Mouse (Mus musculus) embryonic facial prominence, embryonic 13.5 days (tissue): ENCODE measurements around the gene Tbc1d24. TPM values are rescaled to one million over a fixed set of nuclear protein-coding genes. Genes with fewer than 3 reads are reported as not detected.
A peak's percentile ranks its signal among the peaks of the same experiment; 100 is the strongest.

Experiments
- ATAC-seq: fragments of 200-750 bp; cut with Nextera tagmentation; 2 replicates; pipeline ENCODE4 v1.8.0; 2017; ENCODE audit warnings: low read depth; ENCODE audit not compliant: insufficient number of reproducible peaks, insufficient read depth, low FRiP score, low TSS enrichment
- H3K27ac ChIP-seq: fragments of 300-500 bp; sonication (generic); 2 replicates; pipeline ENCODE4 v1.5.1; 2015; ENCODE audit warnings: moderate library complexity, mild to moderate bottlenecking, inconsistent platforms
- H3K27me3 ChIP-seq: fragments of 300-500 bp; sonication (generic); 2 replicates; pipeline ENCODE4 v1.6.1; 2015; ENCODE audit warnings: mild to moderate bottlenecking, inconsistent platforms
- H3K36me3 ChIP-seq: fragments of 300-500 bp; sonication (generic); 2 replicates; pipeline ENCODE4 v1.6.1; 2015; ENCODE audit warnings: mild to moderate bottlenecking, inconsistent platforms
- H3K4me1 ChIP-seq: fragments of 300-500 bp; sonication (generic); 2 replicates; pipeline ENCODE4 v1.6.1; 2015; ENCODE audit warnings: inconsistent platforms
- H3K4me2 ChIP-seq: fragments of 300-500 bp; sonication (generic); 2 replicates; pipeline ENCODE4 v1.6.1; 2015; ENCODE audit warnings: moderate library complexity, mild to moderate bottlenecking, inconsistent platforms
- H3K4me3 ChIP-seq: fragments of 300-500 bp; sonication (generic); 2 replicates; pipeline ENCODE4 v1.5.1; 2015; ENCODE audit warnings: mild to moderate bottlenecking, inconsistent platforms
- H3K9ac ChIP-seq: fragments of 300-500 bp; sonication (generic); 2 replicates; pipeline ENCODE4 v1.6.1; 2015; ENCODE audit warnings: mild to moderate bottlenecking, inconsistent platforms
- H3K9me3 ChIP-seq: fragments of 300-500 bp; sonication (generic); 2 replicates; pipeline ENCODE4 v1.6.1; 2016; ENCODE audit warnings: inconsistent platforms
- WGBS: fragments of 180-500 bp; shearing (Covaris S2); methylation state at CpG from one replicate; pipeline ENCODE4 v1.1.7; 2015; ENCODE audit warnings: mixed read lengths; 5-methylcytosine and 5-hydroxymethylcytosine counted together
- polyA plus RNA-seq: library from polyadenylated mRNA; unstranded; fragments of >200 nt; fragmentation: Nextera tagmentation; extraction: Ambion mirVana; gene quantifications from 2 replicates; pipeline ENCODE4 v1.2.1, GENCODE M21; 2015

The Tbc1d24 gene
- polyA plus RNA-seq, 1 experiment from 2014 or later, result 10.2 TPM

- Histone ChIP-seq H3K27me3 (no peaks in the 10 kb centered on the region), H3K9ac (peak overlapping the region; percentile 93; the same call in 1 of the 2 replicates), H3K36me3 (peaks cover 16% of the 10 kb centered on the region), H3K4me3 (peak overlapping the region; percentile 89), H3K9me3 (no peaks in the 10 kb centered on the region), H3K4me1 (peaks cover 23% of the 10 kb centered on the region), H3K27ac (peak overlapping the region; percentile 97; the same call in 1 of the 2 replicates), H3K4me2 (peak overlapping the region; percentile 81)
- WGBS, result 61% methylated on average over 3 of the region's 3 CpGs
- no peak for ATAC-seq
Observed at GRCm38 (mm10) chr17:24170125-24170524, 35.2 kb downstream of the Tbc1d24 start.

GRCm38 (mm10) chr17:24169317-24170065 lies 35.9 kb downstream of the Tbc1d24 start, which contains the start of gene Atp6v0c:
TSS of gene Atp6v0c (minus strand) at chr17:24169702.
- Histone ChIP-seq H3K9me3 (no peaks in the 10 kb centered on the region), H3K4me3 (peak within 1 kb of the TSS; percentile 89), H3K4me1 (peaks cover 29% of the 10 kb centered on the region), H3K4me2 (peak within 1 kb of the TSS; percentile 81), H3K27me3 (no peaks in the 10 kb centered on the region), H3K27ac (peak within 1 kb of the TSS; percentile 97), H3K9ac (peak within 1 kb of the TSS; percentile 93), H3K36me3 (peaks cover 23% of the 10 kb centered on the region)
- under 1% methylated on average over 58 of the region's 58 CpGs for WGBS
- peak; percentile 85 for ATAC-seq

GRCm38 (mm10) chr17:24168590-24169277 lies 36.6 kb downstream of the Tbc1d24 start:
- Histone ChIP-seq H3K4me2 (peak overlapping the region; percentile 81), H3K9me3 (no peaks in the 10 kb centered on the region), H3K36me3 (peaks cover 24% of the 10 kb centered on the region), H3K4me1 (peaks cover 29% of the 10 kb centered on the region), H3K27me3 (no peaks in the 10 kb centered on the region), H3K27ac (peak overlapping the region; percentile 97), H3K9ac (peak overlapping the region; percentile 93), H3K4me3 (peak overlapping the region; percentile 89)
- WGBS, result under 1% methylated on average over 39 of the region's 41 CpGs
- peak; percentile 38; the same call in 1 of the 2 replicates for ATAC-seq

GRCm38 (mm10) chr17:24167891-24168505 lies 37.4 kb downstream of the Tbc1d24 start:
- Histone ChIP-seq H3K4me2 (peak overlapping the region; percentile 81), H3K27ac (0 out of 2 replicates have a peak overlapping the region, but pooled peaks have one; percentile 97), H3K4me3 (peak overlapping the region; percentile 89), H3K4me1 (peaks cover 32% of the 10 kb centered on the region), H3K9ac (peak overlapping the region; percentile 93), H3K9me3 (no peaks in the 10 kb centered on the region), H3K27me3 (no peaks in the 10 kb centered on the region), H3K36me3 (peaks cover 24% of the 10 kb centered on the region)
- no peak for ATAC-seq
- WGBS, result 55% methylated on average over 7 of the region's 7 CpGs

- no peak for ATAC-seq
- 87% methylated on average over 6 of the region's 6 CpGs for WGBS
Observed at GRCm38 (mm10) chr17:24167120-24167519, 38.2 kb downstream of the Tbc1d24 start.

GRCm38 (mm10) chr17:24164566-24165259 lies 40.6 kb downstream of the Tbc1d24 start:
- Histone ChIP-seq H3K9me3 (no peaks in the 10 kb centered on the region), H3K4me1 (peaks cover 33% of the 10 kb centered on the region), H3K9ac (peak overlapping the region; percentile 27; the same call in 1 of the 2 replicates), H3K27ac (no peak overlapping the region), H3K36me3 (peaks cover 24% of the 10 kb centered on the region), H3K4me2 (no peak overlapping the region), H3K27me3 (no peaks in the 10 kb centered on the region), H3K4me3 (no peak overlapping the region)
- ATAC-seq, result no peak
- 77% methylated on average over 11 of the region's 11 CpGs for WGBS

More at GRCm38 (mm10) chr17:24167120-24167519, 38.2 kb downstream of the Tbc1d24 start:
- Histone ChIP-seq H3K4me2 (peak overlapping the region; percentile 81; the same call in 1 of the 2 replicates), H3K9me3 (no peaks in the 10 kb centered on the region), H3K27me3 (no peaks in the 10 kb centered on the region), H3K27ac (no peak overlapping the region), H3K4me3 (no peak overlapping the region), H3K9ac (no peak overlapping the region), H3K4me1 (peaks cover 41% of the 10 kb centered on the region), H3K36me3 (peaks cover 24% of the 10 kb centered on the region)

- H3K27ac ChIP-seq, result peak within 1 kb of the TSS; percentile 85
- under 1% methylated on average over 47 of the region's 47 CpGs for WGBS
- peak; percentile 84 for ATAC-seq
- peaks cover 24% of the 10 kb centered on the region for H3K36me3 ChIP-seq
- H3K4me3 ChIP-seq, result peak within 1 kb of the TSS; percentile 78
- peak within 1 kb of the TSS; percentile 84 for H3K9ac ChIP-seq
- H3K9me3 ChIP-seq, result no peaks in the 10 kb centered on the region
- peaks cover 31% of the 10 kb centered on the region for H3K4me1 ChIP-seq
- H3K27me3 ChIP-seq, result no peaks in the 10 kb centered on the region
- H3K4me2 ChIP-seq, result peak within 1 kb of the TSS; percentile 98
Observed at GRCm38 (mm10) chr17:24163176-24163962, 42.0 kb downstream of the Tbc1d24 start, which contains the start of gene Amdhd2. TSS of gene Amdhd2 (minus strand) at chr17:24163766.

GRCm38 (mm10) chr17:24162584-24163175 lies 42.7 kb downstream of the Tbc1d24 start:
- Histone ChIP-seq H3K9ac (peak overlapping the region; percentile 84), H3K27me3 (no peaks in the 10 kb centered on the region), H3K4me2 (peak overlapping the region; percentile 98), H3K27ac (peak overlapping the region; percentile 85), H3K4me1 (peaks cover 24% of the 10 kb centered on the region), H3K9me3 (no peaks in the 10 kb centered on the region), H3K4me3 (peak overlapping the region; percentile 78), H3K36me3 (peaks cover 28% of the 10 kb centered on the region)
- no peak for ATAC-seq
- WGBS, result 27% methylated on average over 17 of the region's 17 CpGs

GRCm38 (mm10) chr17:24161466-24161865 lies 43.9 kb downstream of the Tbc1d24 start:
- 71% methylated on average over 5 of the region's 5 CpGs for WGBS
- ATAC-seq, result no peak

GRCm38 (mm10) chr17:24157526-24157925 lies 47.8 kb downstream of the Tbc1d24 start:
- peaks cover 33% of the 10 kb centered on the region for H3K36me3 ChIP-seq
- H3K9ac ChIP-seq, result no peak overlapping the region
- H3K4me2 ChIP-seq, result no peak overlapping the region
- H3K9me3 ChIP-seq, result no peaks in the 10 kb centered on the region
- peaks cover 7% of the 10 kb centered on the region for H3K4me1 ChIP-seq
- H3K27ac ChIP-seq, result no peak overlapping the region
- 90% methylated on average over 4 of the region's 4 CpGs for WGBS
- no peak overlapping the region for H3K4me3 ChIP-seq
- ATAC-seq, result peak; percentile 5; the same call in 1 of the 2 replicates
- no peaks in the 10 kb centered on the region for H3K27me3 ChIP-seq

More at GRCm38 (mm10) chr17:24161466-24161865, 43.9 kb downstream of the Tbc1d24 start:
- Histone ChIP-seq H3K9ac (no peak overlapping the region), H3K27me3 (no peaks in the 10 kb centered on the region), H3K9me3 (no peaks in the 10 kb centered on the region), H3K36me3 (peaks cover 28% of the 10 kb centered on the region), H3K4me3 (no peak overlapping the region), H3K27ac (no peak overlapping the region), H3K4me2 (no peak overlapping the region), H3K4me1 (peaks cover 18% of the 10 kb centered on the region)
